Mouse (Mus musculus) Patski (cell line): ENCODE data around the gene Asic2. TPM values are rescaled to one million over a fixed set of nuclear protein-coding genes. Genes with fewer than 3 reads are reported as not detected.

ENCODE experiments used
- ATAC-seq: fragments of 100-300 bp; one replicate; pipeline ENCODE4 v1.8.0; 2021
- CTCF ChIA-PET: fragments of 350-600 bp; sonication (Branson Sonifier 250); formaldehyde crosslinking; loops from one replicate; lab custom pipeline; 2022; ENCODE audit warnings: inconsistent platforms; lab: Charles Lee
- POLR2A ChIA-PET: fragments of 350-600 bp; sonication (Branson Sonifier 250); formaldehyde crosslinking; loops from one replicate; lab custom pipeline; 2022; ENCODE audit warnings: antibody characterized with exemption, inconsistent platforms; lab: Charles Lee
- DNase-seq: peaks from one replicate; pipeline ENCODE4 v3.0.0-alpha.2; 2011; ENCODE audit warnings: low read depth, low spot score
- H3K27me3 ChIP-seq: fragments of 371-371 bp; one replicate; pipeline ENCODE4 v1.5.1; 2021
- CTCF ChIP-seq: fragments of 100-300 bp; IDR thresholded peaks from one replicate; pipeline ENCODE4 v1.5.1; 2021
- in situ Hi-C: fragments of 300-500 bp; cut with MboI; formaldehyde crosslinking; loops from 3 replicates; pipeline ENCODE4 v1.11.1; 2018; ENCODE audit warnings: low pct_unique_long_range_greater_than_20kb, mixed read lengths
- polyA plus RNA-seq: library from polyadenylated mRNA; unstranded; gene quantifications from one replicate; pipeline ENCODE4 v1.2.3, GENCODE M21; 2021

The Asic2 gene
- polyA plus RNA-seq, 1 experiment from 2014 or later: 0.04 TPM

GRCm38 (mm10) chr11:81060077-81060476, 908.2 kb downstream of the Asic2 start:
- ATAC-seq (no peak), DNase-seq (no peak)
- ChIA-PET POLR2A (no interaction called here), CTCF (interaction anchor here (1.1 kb wide), 1 partner anchor 12 kb away, joined by 3 read pairs; no protein-coding TSS in a partner anchor)
- no peak for TF ChIP-seq CTCF
- in situ Hi-C loops: no loop called here
- H3K27me3 ChIP-seq: peaks cover 38% of the 10 kb centered on the region

GRCm38 (mm10) chr11:81059546-81059945, 908.7 kb downstream of the Asic2 start:
- no peak for DNase-seq
- in situ Hi-C loops: no loop called here
- H3K27me3 ChIP-seq: peaks cover 36% of the 10 kb centered on the region
- CTCF ChIA-PET: interaction anchor here (1.1 kb wide), 2 partner anchors 10 to 11 kb away, joined by 3 read pairs; no protein-coding TSS in a partner anchor
- POLR2A ChIA-PET: no interaction called here
- no peak for ATAC-seq
- no peak for TF ChIP-seq CTCF

GRCm38 (mm10) chr11:81057506-81057905, 910.8 kb downstream of the Asic2 start:
- ATAC-seq: no peak
- ChIA-PET CTCF (interaction anchor here (1.4 kb wide), 1 partner anchor 10 kb away, joined by 3 read pairs; no protein-coding TSS in a partner anchor), POLR2A (interaction anchor here (0.7 kb wide), 1 partner anchor 12 kb away, joined by 3 read pairs; no protein-coding TSS in a partner anchor)
- no peak for DNase-seq
- in situ Hi-C loops: no loop called here
- no peak for TF ChIP-seq CTCF
- peaks cover 39% of the 10 kb centered on the region for H3K27me3 ChIP-seq

GRCm38 (mm10) chr11:81056776-81057175, 911.5 kb downstream of the Asic2 start:
- DNase-seq: no peak
- ATAC-seq: no peak
- in situ Hi-C loops: no loop called here
- ChIA-PET CTCF (no interaction called here), POLR2A (no interaction called here)
- H3K27me3 ChIP-seq: peaks cover 47% of the 10 kb centered on the region
- TF ChIP-seq CTCF: no peak

GRCm38 (mm10) chr11:81055446-81056145, 912.7 kb downstream of the Asic2 start:
- CTCF ChIA-PET: no interaction called here
- ATAC-seq (no peak), DNase-seq (no peak)
- peaks cover 41% of the 10 kb centered on the region for H3K27me3 ChIP-seq
- in situ Hi-C loops: no loop called here
- POLR2A ChIA-PET: no interaction called here
- no peak for TF ChIP-seq CTCF

- no peak for TF ChIP-seq CTCF
- ChIA-PET POLR2A (no interaction called here), CTCF (no interaction called here)
- H3K27me3 ChIP-seq: peaks cover 30% of the 10 kb centered on the region
- no peak for ATAC-seq
- DNase-seq: no peak
- in situ Hi-C loops: no loop called here
Observed at GRCm38 (mm10) chr11:81053826-81054225, 914.4 kb downstream of the Asic2 start.

GRCm38 (mm10) chr11:81041671-81042070, 926.6 kb downstream of the Asic2 start:
- ChIA-PET CTCF (no interaction called here), POLR2A (interaction anchor here (0.5 kb wide), 1 partner anchor 43 kb away, joined by 6 read pairs; no protein-coding TSS in a partner anchor)
- TF ChIP-seq CTCF: no peak
- ATAC-seq (no peak), DNase-seq (no peak)
- H3K27me3 ChIP-seq: peaks cover 80% of the 10 kb centered on the region
- in situ Hi-C loops: no loop called here

- H3K27me3 ChIP-seq: peaks cover 86% of the 10 kb centered on the region
- ChIA-PET CTCF (no interaction called here), POLR2A (no interaction called here)
- TF ChIP-seq CTCF: no peak
- DNase-seq (no peak), ATAC-seq (no peak)
- in situ Hi-C loops: no loop called here
Observed at GRCm38 (mm10) chr11:81039976-81040375, 928.3 kb downstream of the Asic2 start.

GRCm38 (mm10) chr11:81032151-81032550, 936.1 kb downstream of the Asic2 start:
- ChIA-PET CTCF (no interaction called here), POLR2A (no interaction called here)
- DNase-seq (no peak), ATAC-seq (no peak)
- in situ Hi-C loops: no loop called here
- peaks cover 47% of the 10 kb centered on the region for H3K27me3 ChIP-seq
- TF ChIP-seq CTCF: no peak

GRCm38 (mm10) chr11:81014776-81015175, 953.5 kb downstream of the Asic2 start:
- in situ Hi-C loops: no loop called here
- TF ChIP-seq CTCF: no peak
- H3K27me3 ChIP-seq: peaks cover 43% of the 10 kb centered on the region
- DNase-seq (no peak), ATAC-seq (no peak)
- ChIA-PET POLR2A (no interaction called here), CTCF (no interaction called here)

- no peak for ATAC-seq
- in situ Hi-C loops: no loop called here
- peaks cover 56% of the 10 kb centered on the region for H3K27me3 ChIP-seq
- TF ChIP-seq CTCF: no peak
- ChIA-PET POLR2A (no interaction called here), CTCF (no interaction called here)
- no peak for DNase-seq
Observed at GRCm38 (mm10) chr11:81013501-81013900, 954.8 kb downstream of the Asic2 start.
